Mouse (Mus musculus) testis, adult 2 months (tissue): ENCODE data around the gene Ms4a15.

ENCODE experiments used
- CTCF ChIP-seq: fragments of 200-500 bp; IDR thresholded peaks from 2 replicates; pipeline ENCODE4 v1.5.1; 2012; ENCODE audit warnings: low read depth, mild to moderate bottlenecking, inconsistent platforms, low read length, moderate library complexity; ENCODE audit not compliant: control insufficient read depth, insufficient read depth, insufficient replicate concordance
- POLR2A ChIP-seq: fragments of 200-500 bp; IDR thresholded peaks from 2 replicates; pipeline ENCODE4 v1.6.1; 2012; ENCODE audit warnings: low read depth, mild to moderate bottlenecking, inconsistent platforms, low read length, moderate library complexity; ENCODE audit not compliant: control insufficient read depth

DNA sequence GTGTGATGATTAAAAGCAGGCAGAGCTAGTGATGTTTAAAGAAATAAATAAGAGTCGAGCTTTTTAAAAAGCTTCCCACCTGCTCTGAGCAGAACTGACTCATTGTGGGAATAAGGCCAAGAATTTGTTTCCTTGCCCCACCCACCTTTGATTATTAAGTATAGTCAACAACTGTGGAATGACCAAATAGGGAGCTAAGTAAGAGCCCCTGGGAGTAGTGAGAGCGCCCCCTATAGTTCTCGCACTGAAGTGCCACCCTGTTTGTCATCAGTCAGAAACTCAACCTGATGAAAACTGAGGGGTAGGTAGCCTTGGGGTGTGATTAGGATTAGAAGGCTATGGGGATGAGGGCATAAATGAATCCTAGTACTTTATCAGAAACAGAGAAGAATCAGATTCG is 16.7 kb downstream of the Ms4a15 start:
- TF ChIP-seq CTCF = peak; percentile 9; the same call in 1 of the 2 replicates
- TF ChIP-seq POLR2A = no peak
